Mouse (Mus musculus) ovary, postnatal 36 days (tissue): ENCODE data around the gene Tns3.

Experiments
- DNase-seq: peaks from one replicate; pipeline ENCODE4 v3.0.0; 2022; ENCODE audit warnings: low spot score, mixed read lengths

Gene Tns3

GRCm38 (mm10) chr11:8530506-8530905 is 133.8 kb downstream of the Tns3 start:
- no peak for DNase-seq

- DNase-seq = no peak
Observed at GRCm38 (mm10) chr11:8530036-8530435, 134.3 kb downstream of the Tns3 start.

- DNase-seq = no peak
Observed at GRCm38 (mm10) chr11:8525463-8526145, 138.7 kb downstream of the Tns3 start.

- DNase-seq = peak; percentile 76
Observed at GRCm38 (mm10) chr11:8523344-8524126, 140.8 kb downstream of the Tns3 start.

GRCm38 (mm10) chr11:8513359-8514253 is 150.7 kb downstream of the Tns3 start:
- peak; percentile 35 for DNase-seq

- DNase-seq = no peak
Observed at GRCm38 (mm10) chr11:8510294-8510693, 154.0 kb downstream of the Tns3 start.

GRCm38 (mm10) chr11:8509614-8510013 is 154.7 kb downstream of the Tns3 start:
- no peak for DNase-seq

- peak; percentile 59 for DNase-seq
Observed at GRCm38 (mm10) chr11:8503735-8504134, 160.6 kb downstream of the Tns3 start.

GRCm38 (mm10) chr11:8500855-8501254 is 163.5 kb downstream of the Tns3 start:
- DNase-seq = no peak

GRCm38 (mm10) chr11:8497136-8497535 is 167.2 kb downstream of the Tns3 start:
- DNase-seq = no peak

- peak; percentile 44 for DNase-seq
Observed at GRCm38 (mm10) chr11:8496686-8497085, 167.6 kb downstream of the Tns3 start.

- DNase-seq = no peak
Observed at GRCm38 (mm10) chr11:8495801-8496200, 168.5 kb downstream of the Tns3 start.

GRCm38 (mm10) chr11:8495036-8495435 is 169.3 kb downstream of the Tns3 start:
- no peak for DNase-seq

GRCm38 (mm10) chr11:8493931-8494490 is 170.3 kb downstream of the Tns3 start:
- DNase-seq = no peak

GRCm38 (mm10) chr11:8492332-8492731 is 172.0 kb downstream of the Tns3 start:
- no peak for DNase-seq

- DNase-seq = no peak
Observed at GRCm38 (mm10) chr11:8488248-8488647, 176.1 kb downstream of the Tns3 start.

- DNase-seq = no peak
Observed at GRCm38 (mm10) chr11:8486552-8486951, 177.8 kb downstream of the Tns3 start.

- no peak for DNase-seq
Observed at GRCm38 (mm10) chr11:8484538-8484937, 179.8 kb downstream of the Tns3 start.

GRCm38 (mm10) chr11:8482721-8483120 is 181.6 kb downstream of the Tns3 start:
- no peak for DNase-seq

GRCm38 (mm10) chr11:8481962-8482361 is 182.4 kb downstream of the Tns3 start:
- no peak for DNase-seq

GRCm38 (mm10) chr11:8481529-8481928 is 182.8 kb downstream of the Tns3 start:
- DNase-seq = no peak

- DNase-seq = no peak
Observed at GRCm38 (mm10) chr11:8479858-8480257, 184.5 kb downstream of the Tns3 start.
